Mouse (Mus musculus) telencephalon, adult 2 months (tissue): ENCODE measurements around the gene Spata5.
A peak's percentile ranks its signal among the peaks of the same experiment; 100 is the strongest.
"Not testable (repeated sequence)": the region's sequence is repeated elsewhere in the genome, so short reads cannot be mapped to it uniquely, and the experiment has no call there.

Source experiments
- DNase-seq: peaks from one replicate; pipeline ENCODE4 v3.0.0-alpha.2; 2011; ENCODE audit warnings: low read depth, low spot score

The Spata5 gene

GRCm38 (mm10) chr3:37569661-37570566 is 150.2 kb downstream of the Spata5 start:
- no peak for DNase-seq

GRCm38 (mm10) chr3:37571633-37572032 is 151.9 kb downstream of the Spata5 start:
- DNase-seq = no peak

GRCm38 (mm10) chr3:37572066-37572465 is 152.4 kb downstream of the Spata5 start:
- DNase-seq = peak; percentile 64

- no peak for DNase-seq
Measured at GRCm38 (mm10) chr3:37576840-37577239, 157.1 kb downstream of the Spata5 start.

GRCm38 (mm10) chr3:37577706-37578105 is 158.0 kb downstream of the Spata5 start:
- no peak for DNase-seq

- DNase-seq = no peak
Measured at GRCm38 (mm10) chr3:37584576-37584975, 164.9 kb downstream of the Spata5 start.

GRCm38 (mm10) chr3:37585967-37586730 is 166.5 kb downstream of the Spata5 start:
- no peak for DNase-seq

GRCm38 (mm10) chr3:37586731-37587578 is 167.3 kb downstream of the Spata5 start:
- no peak for DNase-seq

- no peak for DNase-seq
Measured at GRCm38 (mm10) chr3:37595721-37596120, 176.0 kb downstream of the Spata5 start.

- DNase-seq = no peak
Measured at GRCm38 (mm10) chr3:37596519-37596918, 176.8 kb downstream of the Spata5 start.

GRCm38 (mm10) chr3:37597200-37597599 is 177.5 kb downstream of the Spata5 start:
- DNase-seq = no peak

GRCm38 (mm10) chr3:37599641-37600040 is 179.9 kb downstream of the Spata5 start:
- DNase-seq = not testable (repeated sequence)

- DNase-seq = no peak
Measured at GRCm38 (mm10) chr3:37602356-37602755, 182.7 kb downstream of the Spata5 start.

- no peak for DNase-seq
Measured at GRCm38 (mm10) chr3:37602890-37603289, 183.2 kb downstream of the Spata5 start.

GRCm38 (mm10) chr3:37603541-37603940 is 183.8 kb downstream of the Spata5 start:
- no peak for DNase-seq

- DNase-seq = no peak
Measured at GRCm38 (mm10) chr3:37604976-37605875, 185.5 kb downstream of the Spata5 start.

GRCm38 (mm10) chr3:37605876-37606238 is 186.2 kb downstream of the Spata5 start:
- no peak for DNase-seq

- no peak for DNase-seq
Measured at GRCm38 (mm10) chr3:37608926-37609325, 189.2 kb downstream of the Spata5 start.

- no peak for DNase-seq
Measured at GRCm38 (mm10) chr3:37610670-37611069, 191.0 kb downstream of the Spata5 start.

GRCm38 (mm10) chr3:37613722-37614121 is 194.0 kb downstream of the Spata5 start:
- DNase-seq = no peak
